Mouse (Mus musculus) cerebellum, adult 2 months (tissue): ENCODE data around the gene Gm26938. TPM values are rescaled to one million over a fixed set of nuclear protein-coding genes. Genes with fewer than 3 reads are reported as not detected.

Experiments
- DNase-seq, 2 experiments: peaks; one replicate each; pipeline ENCODE4 v3.0.0; 2021
- H3K27ac ChIP-seq: fragments of 200-500 bp; 2 replicates; pipeline ENCODE4 v1.5.1; 2012; ENCODE audit warnings: low read length, control low read depth, inconsistent platforms; ENCODE audit not compliant: insufficient read depth
- H3K27me3 ChIP-seq: fragments of 200-500 bp; 2 replicates; pipeline ENCODE4 v1.6.1; 2012; ENCODE audit warnings: inconsistent platforms, mild to moderate bottlenecking, low read length, moderate library complexity; ENCODE audit not compliant: control insufficient read depth, insufficient read depth
- H3K4me1 ChIP-seq: fragments of 200-500 bp; 2 replicates; pipeline ENCODE4 v1.6.1; 2011; ENCODE audit warnings: low read length; ENCODE audit not compliant: control insufficient read depth, insufficient read depth
- H3K4me3 ChIP-seq: fragments of 200-500 bp; replicated peaks from 2 replicates; pipeline ENCODE3; 2011; ENCODE audit warnings: mild to moderate bottlenecking, low read depth, low read length, control low read depth; ENCODE audit not compliant: insufficient read depth
- CTCF ChIP-seq: fragments of 200-500 bp; IDR thresholded peaks from 2 replicates; pipeline ENCODE4 v1.5.1; 2011; ENCODE audit warnings: low read depth, mild to moderate bottlenecking, control low read depth, low read length, moderate library complexity, borderline replicate concordance; ENCODE audit not compliant: insufficient read depth
- POLR2A ChIP-seq: fragments of 200-500 bp; IDR thresholded peaks from 2 replicates; pipeline ENCODE4 v1.6.1; 2011; ENCODE audit warnings: low read length, control low read depth, borderline replicate concordance; ENCODE audit not compliant: insufficient read depth
- WGBS: fragments of 180-500 bp; shearing (Covaris S2); methylation state at CpG from one replicate; pipeline ENCODE4 v1.1.7; 2018; 5-methylcytosine and 5-hydroxymethylcytosine counted together
- polyA plus RNA-seq: library from polyadenylated mRNA; depleted of rRNA; stranded (reverse); fragments of >200 nt; gene quantifications from 2 replicates; pipeline ENCODE4 v1.2.3, GENCODE M21; 2012

Gene Gm26938
- polyA plus RNA-seq, 1 experiment: not detected

- DNase-seq: no peak
- 0 out of 2 replicates have a peak, but pooled peaks cover 4% of the 10 kb centered on the region for H3K4me1 ChIP-seq
- WGBS: 75% methylated on average over 12 of the region's 12 CpGs
Measured at GRCm38 (mm10) chr5:139821466-139822459, 4.4 kb downstream of the Gm26938 start.

GRCm38 (mm10) chr5:139819538-139820181 is 6.5 kb downstream of the Gm26938 start, which contains the start of gene Tmem184a:
Tmem184a (minus strand) TSS chr5:139819917.
- no peak for TF ChIP-seq CTCF
- TF ChIP-seq POLR2A: no peak
- H3K4me3 ChIP-seq: no peak within 1 kb of the TSS
- H3K4me1 ChIP-seq: no peaks in the 10 kb centered on the region
- no peak within 1 kb of the TSS for H3K27ac ChIP-seq
- no peaks in the 10 kb centered on the region for H3K27me3 ChIP-seq
- no peak for DNase-seq
- 78% methylated on average over 9 of the region's 9 CpGs for WGBS

More at GRCm38 (mm10) chr5:139821466-139822459, 4.4 kb downstream of the Gm26938 start:
- Histone ChIP-seq H3K27me3 (no peaks in the 10 kb centered on the region), H3K27ac (no peak overlapping the region), H3K4me3 (no peak overlapping the region)
- TF ChIP-seq CTCF (no peak), POLR2A (no peak)

DNA sequence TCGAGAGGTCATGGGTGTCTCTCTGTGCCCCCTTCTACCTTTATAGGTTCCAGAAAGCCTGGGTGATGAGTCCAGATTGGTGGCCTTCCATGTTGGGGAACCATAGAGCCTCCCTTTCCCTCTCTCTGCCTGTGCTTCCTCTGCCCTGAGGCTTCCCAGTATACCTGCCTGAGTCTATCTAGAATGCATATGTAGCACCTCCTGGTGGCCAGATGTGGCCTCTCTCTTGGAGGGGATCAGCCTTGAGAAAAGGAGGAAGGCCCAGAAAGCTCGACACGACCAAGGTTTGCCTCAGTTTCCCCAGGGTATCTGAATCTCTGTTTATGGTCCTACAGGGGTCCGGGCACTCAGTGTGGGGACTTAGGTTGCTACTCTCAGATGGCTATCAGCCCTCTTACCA is 7.4 kb downstream of the Gm26938 start:
- 44% methylated on average over 4 of the region's 4 CpGs for WGBS
- Histone ChIP-seq H3K4me3 (no peak overlapping the region), H3K4me1 (no peaks in the 10 kb centered on the region), H3K27ac (no peak overlapping the region), H3K27me3 (no peaks in the 10 kb centered on the region)
- no peak for DNase-seq
- TF ChIP-seq CTCF (peak; percentile 27; the same call in 1 of the 2 replicates), POLR2A (no peak)

DNA sequence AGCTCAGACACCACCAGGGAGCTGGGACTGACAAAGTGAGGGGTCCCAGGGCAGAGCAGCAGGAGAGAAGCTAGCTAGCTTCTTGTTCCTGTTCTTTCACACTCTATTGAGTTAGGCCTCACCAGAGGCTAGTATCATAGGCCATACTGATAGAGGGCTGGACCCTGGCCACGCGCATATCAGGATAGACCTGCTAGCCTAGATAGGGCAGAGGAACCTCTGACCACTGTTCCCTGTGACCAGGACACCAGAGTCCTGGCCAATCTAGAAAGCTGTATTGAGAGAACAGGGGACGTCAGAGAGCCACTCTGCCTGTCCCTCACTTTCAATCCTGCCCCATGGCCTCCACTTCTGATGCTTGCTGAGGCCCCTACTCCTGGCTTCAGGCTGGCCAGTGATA is 8.2 kb downstream of the Gm26938 start:
- WGBS: 82% methylated on average over 3 of the region's 3 CpGs
- Histone ChIP-seq H3K27ac (no peak overlapping the region), H3K27me3 (no peaks in the 10 kb centered on the region), H3K4me1 (no peaks in the 10 kb centered on the region), H3K4me3 (no peak overlapping the region)
- DNase-seq: no peak
- TF ChIP-seq POLR2A (no peak), CTCF (no peak)

DNA sequence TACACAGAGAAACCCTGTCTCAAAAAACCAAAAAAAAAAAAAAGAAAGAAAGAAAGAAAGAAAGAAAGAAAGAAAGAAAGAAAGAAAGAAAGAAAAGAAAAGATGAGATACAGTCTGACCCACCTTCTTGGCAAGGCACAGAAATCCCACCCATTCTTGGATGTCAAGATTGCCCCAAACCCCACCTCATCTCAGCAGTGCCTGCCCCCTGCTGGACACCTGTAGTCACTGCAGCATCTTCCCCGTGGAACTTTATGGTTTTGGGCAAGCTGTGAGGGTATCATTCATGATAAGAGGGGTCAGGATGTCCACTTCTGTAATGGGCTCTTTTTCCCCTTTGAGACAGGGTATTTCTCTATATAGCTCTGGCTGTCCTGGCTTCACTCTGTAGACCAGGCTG is 8.9 kb downstream of the Gm26938 start:
- DNase-seq: no peak
- Histone ChIP-seq H3K4me1 (no peaks in the 10 kb centered on the region), H3K27ac (no peak overlapping the region), H3K4me3 (no peak overlapping the region), H3K27me3 (no peaks in the 10 kb centered on the region)
- TF ChIP-seq CTCF (peak; percentile 71), POLR2A (no peak)
- 9% methylated on average over 1 of the region's 1 CpGs for WGBS

- TF ChIP-seq CTCF (no peak), POLR2A (no peak)
- DNase-seq: no peak
- Histone ChIP-seq H3K27ac (no peak overlapping the region), H3K4me3 (no peak overlapping the region), H3K4me1 (no peaks in the 10 kb centered on the region), H3K27me3 (no peaks in the 10 kb centered on the region)
Measured at GRCm38 (mm10) chr5:139816445-139816844, 9.8 kb downstream of the Gm26938 start.

- WGBS: 24% methylated on average over 6 of the region's 6 CpGs
- H3K4me3 ChIP-seq: no peak overlapping the region
- no peak for TF ChIP-seq POLR2A
- TF ChIP-seq CTCF: no peak
- DNase-seq: no peak
- H3K27me3 ChIP-seq: no peaks in the 10 kb centered on the region
- no peak overlapping the region for H3K27ac ChIP-seq
- no peaks in the 10 kb centered on the region for H3K4me1 ChIP-seq
Measured at GRCm38 (mm10) chr5:139815964-139816363, 10.2 kb downstream of the Gm26938 start.

GRCm38 (mm10) chr5:139813963-139814381 is 12.2 kb downstream of the Gm26938 start:
- H3K27ac ChIP-seq: no peak overlapping the region
- H3K4me3 ChIP-seq: no peak overlapping the region
- TF ChIP-seq POLR2A: no peak
- no peaks in the 10 kb centered on the region for H3K4me1 ChIP-seq
- H3K27me3 ChIP-seq: no peaks in the 10 kb centered on the region
- DNase-seq: no peak
- 15% methylated on average over 13 of the region's 13 CpGs for WGBS
